Mouse (Mus musculus): Measurements from ENCODE around the gene Aif1.

Gene Aif1

DNA sequence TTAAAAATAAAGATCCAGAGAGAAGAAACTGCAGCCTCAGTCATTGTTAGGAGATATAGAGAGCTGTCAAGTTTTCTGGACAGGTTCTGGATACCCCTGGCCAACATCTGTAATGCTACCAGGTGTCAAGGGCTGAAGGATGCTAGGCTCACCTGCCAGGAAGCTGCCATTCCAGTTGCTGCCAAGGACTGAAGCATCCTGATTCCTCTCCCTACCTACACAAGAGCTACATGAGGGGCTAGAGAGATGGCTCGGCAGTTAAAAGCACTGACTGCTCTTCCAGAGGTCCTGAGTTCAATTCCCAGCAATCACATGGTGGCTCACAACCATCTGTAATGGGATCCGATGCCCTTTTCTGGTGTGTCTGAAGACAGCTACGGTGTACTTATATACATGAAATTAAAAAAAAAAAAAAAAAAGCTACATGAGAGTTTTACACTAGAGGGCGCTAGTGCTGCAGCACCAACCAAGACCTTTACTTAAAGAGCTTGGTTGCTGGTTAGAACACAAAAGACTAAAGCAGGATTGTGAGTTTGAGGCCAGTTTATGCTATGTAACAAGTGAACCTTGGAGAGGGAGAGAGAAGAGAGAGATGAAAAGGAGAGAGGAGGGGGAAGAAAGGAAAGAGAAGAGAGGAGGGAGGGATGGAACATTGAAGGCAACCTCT, 7.2 kb downstream of the Aif1 start:
- in situ Hi-C loops (cut with MboI, MseI), result no loop called here

DNA sequence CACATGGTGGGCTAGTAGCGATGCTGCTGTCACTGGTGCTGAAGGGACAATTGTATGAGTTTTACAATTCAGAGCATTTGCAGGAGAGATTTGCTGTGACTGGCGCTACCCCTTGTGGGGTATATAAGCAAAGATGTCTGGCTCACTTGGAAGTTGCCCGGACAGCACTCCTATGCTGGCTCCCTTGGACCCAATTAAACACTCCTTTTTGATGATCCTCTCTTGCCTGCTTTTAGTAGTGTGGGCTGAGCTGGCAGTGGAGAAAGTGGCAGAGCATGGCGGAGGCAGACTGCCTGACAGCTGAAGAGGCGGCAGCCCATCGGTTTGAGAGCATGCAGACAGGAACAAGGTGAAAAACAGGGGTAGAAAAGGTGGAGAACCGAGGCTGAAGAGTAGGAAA, 8.1 kb downstream of the Aif1 start:
- in situ Hi-C loops (cut with MboI, MseI), result no loop called here

GRCm38 (mm10) chr17:35166352-35167035, 9.4 kb downstream of the Aif1 start:
- in situ Hi-C loops (cut with MboI, MseI), result no loop called here

DNA sequence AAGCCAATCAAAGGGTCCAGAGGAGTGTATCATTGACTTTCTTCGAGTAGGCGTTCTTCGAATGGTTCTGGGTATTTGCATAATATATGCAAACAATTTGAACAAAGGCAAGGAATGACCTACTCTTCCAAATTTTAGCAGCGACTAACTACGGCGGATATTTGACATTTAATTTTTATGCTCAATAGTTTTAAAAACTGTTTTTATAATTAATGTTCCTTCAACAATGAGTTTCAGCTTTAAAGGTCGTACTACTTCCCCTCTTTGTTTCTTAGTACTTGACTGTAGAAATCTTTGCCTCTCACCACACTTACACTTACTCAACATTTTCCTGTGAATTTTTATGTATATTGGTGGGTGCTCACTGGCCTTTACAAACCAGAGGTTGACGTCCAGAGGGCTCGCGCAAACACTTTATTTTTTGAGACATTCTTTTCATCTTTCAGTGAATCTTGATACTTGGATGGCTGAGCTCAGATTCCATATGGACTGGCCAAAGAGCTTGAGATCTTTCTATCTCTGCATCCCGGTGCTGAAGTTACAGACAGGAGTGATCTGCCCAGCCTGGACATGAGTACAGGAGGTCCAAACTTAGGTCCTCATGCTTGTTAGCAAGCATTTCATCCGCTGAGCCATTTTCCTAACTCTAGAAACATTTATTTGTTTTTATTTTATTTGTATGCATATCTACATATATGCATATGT, 10.3 kb downstream of the Aif1 start:
- in situ Hi-C loops (cut with MboI, MseI), result no loop called here

GRCm38 (mm10) chr17:35164568-35165450, 11.1 kb downstream of the Aif1 start, which contains the start of gene Prrc2a:
Gene Prrc2a (minus strand): TSS chr17:35164897.
- in situ Hi-C loops (cut with MboI, MseI), result no loop called here

DNA sequence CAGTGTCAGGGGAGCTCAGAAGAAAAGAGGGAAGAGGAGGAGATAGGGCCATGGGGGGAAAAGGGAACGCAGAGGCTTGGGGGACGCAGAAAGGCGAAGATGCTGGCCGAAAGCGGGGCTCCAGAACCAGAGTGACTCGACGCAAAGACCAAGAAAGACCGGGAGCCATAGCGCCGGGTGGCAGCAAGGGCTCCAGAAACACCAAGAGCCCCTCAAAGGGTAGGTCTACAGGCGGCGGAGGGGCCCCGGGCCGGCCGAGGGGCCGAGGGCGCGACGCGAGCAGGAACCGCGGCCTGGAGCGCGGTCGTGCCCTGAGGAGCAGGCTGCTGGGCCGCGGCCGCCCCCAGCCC, 11.7 kb downstream of the Aif1 start:
- in situ Hi-C loops (cut with MboI, MseI), result no loop called here

- in situ Hi-C loops (cut with MboI, MseI), result no loop called here
These were observed 12.4 kb downstream of the Aif1 start for GRCm38 (mm10) chr17:35163326-35164081.

- in situ Hi-C loops (cut with MboI, MseI), result no loop called here
These were observed 13.1 kb downstream of the Aif1 start for GRCm38 (mm10) chr17:35162730-35163129.

DNA sequence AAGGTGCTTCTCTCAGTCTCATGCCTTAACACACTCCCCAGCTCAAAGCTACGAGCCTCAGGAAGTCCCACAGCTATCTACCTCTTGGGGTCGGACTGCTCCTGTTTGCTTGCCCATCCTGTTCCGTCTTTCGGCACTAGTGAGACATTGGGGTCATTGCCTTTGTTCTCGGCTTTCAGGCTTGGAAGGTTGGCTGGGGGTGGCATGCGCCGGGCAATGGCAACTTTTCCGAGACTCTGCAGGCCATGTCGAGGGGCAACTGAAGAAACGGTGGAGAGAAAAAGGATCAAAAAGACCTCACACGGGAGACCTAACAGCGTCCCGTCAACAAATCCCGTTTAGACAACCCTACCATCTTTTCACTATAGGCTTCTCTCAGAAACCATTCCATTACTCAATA, 13.7 kb downstream of the Aif1 start:
- in situ Hi-C loops (cut with MboI, MseI), result no loop called here

DNA sequence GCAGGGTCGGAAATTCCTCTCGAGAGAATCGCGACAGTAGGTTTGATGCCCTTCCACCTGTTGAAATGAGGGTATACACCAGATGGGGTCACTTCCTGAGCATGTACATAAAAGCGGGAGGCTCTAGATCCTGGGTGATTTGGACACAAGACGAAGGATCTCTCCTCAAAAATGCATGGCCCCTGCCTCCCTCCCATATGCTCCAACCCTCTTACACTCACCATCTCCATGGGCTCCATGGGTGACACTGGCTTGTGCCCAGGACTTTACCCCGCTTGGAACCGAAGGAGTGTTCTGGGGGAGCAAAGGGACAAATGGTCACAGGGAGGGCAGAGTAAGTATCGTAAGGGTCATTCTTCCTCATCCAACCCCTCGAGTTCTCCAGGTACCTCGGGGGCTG, 14.4 kb downstream of the Aif1 start:
- in situ Hi-C loops (cut with MboI, MseI), result no loop called here

DNA sequence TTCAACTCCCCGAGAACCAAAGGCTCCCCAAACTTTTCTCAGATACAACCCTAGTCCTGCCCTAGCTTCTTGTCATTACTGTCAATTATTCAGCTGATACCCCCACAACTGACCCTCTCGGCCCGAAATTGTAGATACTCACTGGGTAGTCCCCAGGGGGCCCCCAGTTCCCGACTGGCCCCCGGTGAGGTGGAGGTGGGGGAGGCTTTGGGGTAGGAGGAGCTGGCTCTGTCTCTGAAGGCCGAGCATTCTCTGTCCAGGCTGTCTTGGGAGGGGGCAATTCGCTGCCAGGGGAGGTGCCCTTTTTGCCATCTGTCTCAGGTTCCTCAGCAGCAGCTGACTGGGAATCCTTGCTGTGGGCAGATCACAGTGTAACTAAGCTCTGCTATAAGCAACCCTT, 16.2 kb downstream of the Aif1 start:
- in situ Hi-C loops (cut with MboI, MseI), result no loop called here

DNA sequence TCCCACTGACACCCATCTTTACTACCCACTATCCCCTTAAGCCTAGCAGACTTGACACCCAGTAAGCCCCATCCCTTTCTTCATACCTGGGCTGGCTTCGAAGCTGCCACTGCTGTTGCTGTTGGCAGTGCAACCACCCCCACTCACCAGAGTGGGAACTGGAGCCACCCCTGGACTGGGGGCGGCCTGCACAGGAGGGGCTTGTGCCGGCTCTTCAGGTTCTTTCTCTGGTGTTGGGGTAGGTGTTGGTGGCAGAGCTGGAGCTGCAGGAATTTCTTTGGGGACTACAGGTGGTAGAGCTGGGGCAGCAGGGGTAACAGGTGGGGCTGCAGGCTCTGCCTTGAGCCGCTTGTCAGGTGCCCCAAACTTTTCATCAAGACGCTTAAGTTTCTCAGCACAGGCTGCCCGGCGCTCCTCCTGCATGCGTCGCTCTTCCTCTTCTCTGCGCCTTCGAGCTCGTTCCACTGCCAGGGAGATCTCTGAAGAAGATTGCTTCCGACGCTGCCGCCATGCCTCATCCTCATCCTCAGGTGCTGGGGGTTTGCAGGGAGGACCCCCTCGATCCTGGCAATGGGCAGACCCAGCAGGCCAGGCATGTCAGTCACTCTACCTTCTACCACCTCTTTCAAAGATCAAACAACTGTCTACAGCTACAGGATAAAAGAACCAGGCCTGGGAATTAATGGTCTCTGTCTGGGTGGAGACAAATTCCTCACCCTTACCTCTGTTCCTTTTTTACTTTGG, 16.8 kb downstream of the Aif1 start:
- in situ Hi-C loops (cut with MboI, MseI), result no loop called here

DNA sequence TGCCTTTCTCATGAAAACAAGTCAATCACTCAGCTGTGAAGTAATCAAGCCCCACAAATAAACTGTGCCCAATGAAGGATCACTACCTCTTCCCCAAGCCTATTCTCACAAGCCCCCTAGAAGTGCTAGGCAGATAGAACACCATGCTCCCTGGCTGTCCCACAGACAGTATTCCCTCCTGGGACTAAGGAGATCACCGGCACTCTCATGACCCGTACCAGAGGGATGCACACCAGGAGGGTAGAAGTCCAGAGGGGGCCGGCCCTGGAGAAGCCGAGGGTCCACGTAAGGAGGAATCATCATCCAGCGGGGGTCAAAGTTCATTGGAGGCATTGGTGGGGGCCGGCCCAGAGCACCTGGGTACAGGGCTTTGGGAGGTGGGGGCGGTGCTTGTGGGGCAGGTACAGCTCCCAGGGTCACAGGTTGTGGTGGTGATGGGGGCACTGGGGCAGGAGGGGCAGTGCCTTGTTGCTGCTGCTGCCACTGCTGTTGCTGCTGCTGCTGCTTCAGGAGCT, 18.1 kb downstream of the Aif1 start:
- in situ Hi-C loops (cut with MboI, MseI), result no loop called here

DNA sequence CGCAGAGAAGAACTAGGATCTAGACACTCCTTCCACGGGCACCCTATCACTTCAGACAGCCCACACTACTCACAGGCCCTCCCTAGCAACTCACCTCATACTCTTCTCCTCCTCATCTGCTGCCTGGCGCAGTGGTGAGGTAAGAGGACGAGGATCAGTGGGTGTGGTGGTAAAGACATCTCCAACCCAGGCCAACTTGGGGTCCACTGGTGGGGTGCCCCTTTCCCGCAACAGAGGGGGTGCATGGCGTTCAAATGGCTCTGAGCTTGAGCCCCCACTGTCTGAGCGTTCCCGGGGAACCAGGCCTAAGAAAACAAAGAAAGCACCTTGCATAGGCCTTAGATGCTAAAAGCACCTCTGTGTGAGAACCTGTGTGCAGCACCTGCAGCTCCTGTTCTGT, 18.6 kb downstream of the Aif1 start:
- in situ Hi-C loops (cut with MboI, MseI), result no loop called here

GRCm38 (mm10) chr17:35156461-35157200, 19.2 kb downstream of the Aif1 start:
- in situ Hi-C loops (cut with MboI, MseI), result no loop called here

- in situ Hi-C loops (cut with MboI, MseI), result no loop called here
These were observed 20.4 kb downstream of the Aif1 start for GRCm38 (mm10) chr17:35155451-35155850.

GRCm38 (mm10) chr17:35154616-35155015, 21.3 kb downstream of the Aif1 start:
- in situ Hi-C loops (cut with MboI, MseI), result no loop called here

DNA sequence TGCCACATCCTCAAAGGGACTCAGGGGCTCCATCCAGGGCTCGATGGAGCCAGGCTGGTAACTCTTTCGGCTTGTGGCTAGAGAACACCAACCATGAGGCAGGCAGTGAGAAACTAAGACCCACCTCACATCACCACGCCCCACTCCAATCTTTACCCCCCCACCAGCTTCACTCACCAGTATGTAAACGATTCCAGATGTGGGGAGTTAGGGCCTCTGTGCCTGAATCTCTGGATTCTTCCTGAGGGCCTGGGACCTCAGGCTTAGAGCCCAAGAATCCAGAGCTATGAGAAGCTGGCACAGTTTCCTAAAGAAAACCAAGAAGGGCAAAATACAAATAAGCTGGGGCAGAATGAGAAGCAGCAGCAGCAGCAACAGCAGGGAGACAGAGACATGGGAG, 21.9 kb downstream of the Aif1 start:
- in situ Hi-C loops (cut with MboI, MseI), result no loop called here

GRCm38 (mm10) chr17:35153077-35153476, 22.8 kb downstream of the Aif1 start:
- in situ Hi-C loops (cut with MboI, MseI), result no loop called here

DNA sequence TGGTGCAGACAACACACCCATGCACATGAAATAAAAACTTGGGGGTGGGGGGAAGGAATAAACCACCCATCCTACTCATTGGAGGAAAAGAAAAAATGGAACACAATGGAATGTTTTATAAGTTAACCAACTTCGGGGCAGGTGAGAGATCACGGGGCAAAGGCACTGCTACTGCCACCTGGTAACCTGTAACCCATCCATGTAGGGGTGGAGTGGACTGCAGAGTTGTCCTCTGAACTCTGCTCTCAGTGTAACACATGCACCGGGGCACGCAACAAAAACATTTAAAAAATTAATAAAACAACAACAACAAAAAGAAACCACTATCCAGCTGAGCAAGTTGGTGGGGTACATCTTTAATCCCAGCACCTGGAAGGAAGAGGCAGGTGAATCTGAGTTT, 23.7 kb downstream of the Aif1 start:
- in situ Hi-C loops (cut with MboI, MseI), result no loop called here
